ENCODE assay signal across 15 mouse cellular contexts in the genomic region with DNA sequence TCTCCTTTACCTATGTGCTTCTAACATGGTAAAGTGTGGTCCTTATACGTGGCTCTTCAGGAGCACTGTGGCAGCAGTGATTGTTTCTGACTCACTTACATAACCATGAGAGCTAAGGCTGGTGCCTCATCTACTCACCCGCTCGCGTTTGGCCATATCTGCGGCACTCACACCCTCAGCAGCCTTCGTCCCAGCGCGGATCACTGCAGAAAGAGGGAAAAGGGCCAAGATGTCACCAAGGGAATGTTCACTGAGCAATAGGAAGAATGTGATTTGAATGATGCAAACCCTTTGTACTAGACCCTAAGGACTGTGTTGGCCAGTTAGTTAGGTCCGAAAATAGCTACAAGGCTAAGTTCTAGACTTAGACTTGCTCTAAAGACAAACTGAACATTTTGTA. TPM values are rescaled to one million over a fixed set of nuclear protein-coding genes. Genes with fewer than 3 reads are reported as not detected.
DNase-seq lines count a peak whose midpoint lies in the region.
"Had no signal": no experiment of that assay in that cellular context is flagged by ENCODE, and none has a peak within 500 bp of the region (broad histone marks: within the 10 kb centered on the region; RNA-seq: fewer than 3 reads in every experiment).

No protein-coding gene starts in this region.

- peak; percentile 54 for DNase-seq in adrenal gland, postnatal 14 days
- DNase-seq in adrenal gland, postnatal 36 days: no peak
- peak; percentile 91 for DNase-seq in heart, adult 11 months
- no peak for DNase-seq in heart, adult 8-10 months (ENCODE audit: low spot score)
- peak; percentile 34 for DNase-seq in adipocyte (ENCODE audit: low spot score)
- peak; percentile 19 for DNase-seq in skeletal muscle tissue, adult 2 months (ENCODE audit: low read depth, low spot score)
- DNase-seq: cerebellum, adult 8-10 months; cerebellum, postnatal 14 days; embryo, embryonic 11 days; gastrocnemius, adult 2 months; gastrocnemius, postnatal 36 days; heart, postnatal 36 days; kidney, adult 2 months had no signal

RNA-seq across cellular contexts. Expression of gene Rbm28, which starts 27.4 kb away (rescaled TPM):
- total RNA-seq in adrenal gland, postnatal 14 days (2021): 29.7 and 31.8 TPM in 2 replicates
- 10 to 100 TPM; 28.4 to 29.7 TPM for total RNA-seq in adrenal gland, postnatal 36 days (2021)
- 10 to 100 TPM; 15.1 to 19.7 (median 18.9) TPM for total RNA-seq in heart, adult 8-10 months (2022)

RNA-seq across cellular contexts. Expression of gene Prrt4, which starts 41.9 kb away (rescaled TPM):
- 4.9 and 5.1 TPM in 2 replicates for total RNA-seq in adrenal gland, postnatal 14 days (2021)
- total RNA-seq in adrenal gland, postnatal 36 days (2021): 1 to 10 TPM; 3.2 TPM
- 1 to 10 TPM; 2.2 to 3.2 (median 2.9) TPM for total RNA-seq in heart, adult 8-10 months (2022)
- total RNA-seq: CH12.LX; common myeloid progenitor, adult 5-6 weeks had no signal

Comparison
In these comparisons a context has a peak if more than half of its experiments do, and no peak if none do; other contexts are left out.
1. DNase-seq: peak in adrenal gland, postnatal 14 days (single experiment), heart, adult 11 months (single experiment), adipocyte (single experiment) and skeletal muscle tissue, adult 2 months (single experiment); none in adrenal gland, postnatal 36 days (0 of 2) and heart, adult 8-10 months (single experiment).